Mouse (Mus musculus) splenic B cell, adult 2 months (primary cell): ENCODE data around the gene Nudt4.

Experiments used
- DNase-seq: peaks from one replicate; pipeline ENCODE4 v3.0.0-alpha.2; 2011; ENCODE audit warnings: low read depth, low spot score
- H3K27me3 ChIP-seq: 2 replicates; pipeline ENCODE4 v1.6.1; 2012; ENCODE audit warnings: mild to moderate bottlenecking, low read length, moderate library complexity, mixed read lengths; ENCODE audit not compliant: control insufficient read depth, poor library complexity, insufficient read depth, severe bottlenecking
- H3K36me3 ChIP-seq: 2 replicates; pipeline ENCODE4 v1.6.1; 2012; ENCODE audit warnings: mild to moderate bottlenecking, low read length, moderate library complexity, mixed read lengths; ENCODE audit not compliant: control insufficient read depth, poor library complexity, insufficient read depth, severe bottlenecking

Nudt4 gene

DNA sequence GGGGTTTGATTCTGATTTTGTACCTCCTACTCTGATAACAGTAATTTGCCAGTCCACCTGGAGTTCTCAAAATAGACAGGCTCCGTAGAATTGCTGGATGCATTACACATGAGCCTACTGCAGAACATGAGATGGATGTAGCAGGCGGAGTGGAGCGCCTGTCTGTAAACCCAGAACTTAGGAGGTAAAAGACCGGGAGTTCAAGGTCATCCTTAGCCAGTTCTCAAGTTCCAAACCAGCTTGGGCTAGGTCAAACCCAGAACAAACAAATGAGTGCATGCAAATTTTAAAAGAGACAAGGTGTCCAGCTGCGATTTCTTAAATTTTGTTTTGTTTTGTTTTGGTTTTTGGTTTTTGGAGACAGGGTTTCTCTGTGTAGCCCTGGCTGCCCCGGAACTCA is 21.6 kb upstream of the Nudt4 start:
- Histone ChIP-seq H3K36me3 (no peaks in the 10 kb centered on the region), H3K27me3 (no peaks in the 10 kb centered on the region; the same call in 1 of the 2 replicates)
- DNase-seq: no peak

DNA sequence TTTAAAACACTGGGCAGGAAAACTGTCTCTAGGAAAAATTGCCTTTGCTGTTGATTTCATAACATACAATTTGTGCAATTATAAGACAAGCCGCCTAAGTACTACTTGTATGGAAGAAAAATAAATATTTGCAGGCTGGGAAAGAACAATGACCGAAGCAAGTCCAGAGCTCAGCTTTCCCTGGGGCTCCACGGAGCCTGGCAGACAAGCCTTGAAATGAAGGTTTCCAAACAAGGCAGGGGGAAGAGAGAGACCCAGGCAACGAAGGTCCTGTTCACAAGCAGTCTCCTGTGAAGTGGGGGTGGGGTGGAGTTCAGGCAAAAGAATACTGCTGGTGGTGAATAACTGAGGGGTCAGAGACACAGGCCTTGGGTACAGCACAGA is 13.6 kb upstream of the Nudt4 start:
- DNase-seq: no peak
- no peaks in the 10 kb centered on the region for H3K27me3 ChIP-seq
- no peaks in the 10 kb centered on the region for H3K36me3 ChIP-seq

DNA sequence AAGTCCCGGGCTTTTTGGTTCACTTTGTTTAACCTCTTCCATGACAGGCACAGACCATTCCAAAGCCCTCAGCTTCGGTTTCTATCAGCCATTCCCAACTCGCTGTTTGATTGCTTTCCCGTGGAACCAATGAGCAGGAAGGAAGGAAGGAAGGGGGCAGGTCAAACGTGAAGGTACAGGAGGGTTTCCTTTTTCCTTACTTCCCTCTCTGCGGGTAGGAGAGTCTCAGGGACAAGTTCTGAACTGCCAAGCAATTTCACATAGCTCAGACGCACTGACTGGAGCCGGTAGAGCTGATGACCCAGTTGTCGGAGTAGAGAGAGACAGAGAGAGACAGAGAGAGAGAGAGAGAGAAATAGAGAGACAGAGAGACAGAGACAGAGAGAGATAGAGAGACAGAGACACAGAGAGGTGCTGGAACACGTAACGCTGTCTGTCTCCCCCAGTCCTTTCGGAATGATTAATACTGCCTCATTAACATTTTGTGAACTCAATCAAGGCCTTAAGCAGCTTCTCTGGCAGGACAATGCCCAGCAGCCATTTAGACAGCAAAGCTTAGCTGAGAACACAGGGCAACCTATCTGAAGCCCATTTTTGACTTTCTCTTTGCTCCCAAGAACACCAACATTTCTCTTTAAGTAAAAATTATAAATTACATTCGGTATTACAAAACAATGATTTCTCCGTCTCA is 13.1 kb upstream of the Nudt4 start:
- no peak for DNase-seq
- no peaks in the 10 kb centered on the region for H3K27me3 ChIP-seq
- H3K36me3 ChIP-seq: no peaks in the 10 kb centered on the region

DNA sequence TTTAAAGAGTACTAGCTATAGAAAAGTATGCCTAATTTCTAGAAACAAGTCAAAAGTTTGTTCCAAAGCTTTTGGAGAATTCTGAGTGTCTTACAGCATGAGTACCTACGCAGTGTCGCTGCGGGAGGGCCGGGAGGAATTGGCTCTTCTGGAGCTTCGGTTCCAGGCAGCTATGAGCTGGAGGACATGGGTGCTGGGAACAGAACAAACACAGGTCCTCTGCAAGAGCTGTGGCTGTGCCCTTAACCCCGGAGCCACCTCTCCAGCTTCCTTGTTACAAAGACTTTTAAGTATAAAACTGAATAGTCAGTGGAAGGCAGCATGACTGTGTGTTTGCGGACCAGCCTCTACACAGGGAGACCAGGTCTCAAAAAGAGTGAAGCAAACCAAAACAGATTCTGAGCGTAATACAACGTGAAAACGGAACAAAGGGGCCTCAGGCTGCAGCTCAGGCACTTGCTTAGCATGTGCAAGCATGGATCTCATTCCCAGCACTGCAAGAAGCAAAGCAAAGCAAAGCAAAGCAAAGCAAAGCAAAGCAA is 12.0 kb upstream of the Nudt4 start:
- H3K36me3 ChIP-seq: no peaks in the 10 kb centered on the region
- no peak for DNase-seq

DNA sequence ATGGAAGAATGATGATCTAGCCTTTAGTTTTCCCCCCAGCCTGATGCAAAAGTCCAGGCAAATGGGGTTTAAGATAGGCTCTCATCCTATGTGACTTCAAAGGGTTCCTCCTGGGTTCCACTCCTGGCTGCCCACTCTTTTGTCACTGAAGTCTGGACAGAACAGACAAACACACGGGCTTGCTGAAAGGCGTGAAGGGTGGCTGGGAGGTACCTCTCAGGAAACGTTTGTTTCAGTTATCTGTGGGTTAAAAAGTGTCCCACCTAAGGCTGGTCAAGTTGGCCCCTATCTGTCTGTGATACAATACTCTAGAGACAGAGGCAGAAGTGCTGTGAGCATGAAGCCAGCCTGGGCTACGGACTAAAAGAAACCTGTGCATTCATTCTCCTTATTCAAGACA is 11.0 kb upstream of the Nudt4 start:
- no peak for DNase-seq
- H3K36me3 ChIP-seq: no peaks in the 10 kb centered on the region
- no peaks in the 10 kb centered on the region for H3K27me3 ChIP-seq

More for the DNA sequence above, 12.0 kb upstream of the Nudt4 start:
- H3K27me3 ChIP-seq: no peaks in the 10 kb centered on the region

DNA sequence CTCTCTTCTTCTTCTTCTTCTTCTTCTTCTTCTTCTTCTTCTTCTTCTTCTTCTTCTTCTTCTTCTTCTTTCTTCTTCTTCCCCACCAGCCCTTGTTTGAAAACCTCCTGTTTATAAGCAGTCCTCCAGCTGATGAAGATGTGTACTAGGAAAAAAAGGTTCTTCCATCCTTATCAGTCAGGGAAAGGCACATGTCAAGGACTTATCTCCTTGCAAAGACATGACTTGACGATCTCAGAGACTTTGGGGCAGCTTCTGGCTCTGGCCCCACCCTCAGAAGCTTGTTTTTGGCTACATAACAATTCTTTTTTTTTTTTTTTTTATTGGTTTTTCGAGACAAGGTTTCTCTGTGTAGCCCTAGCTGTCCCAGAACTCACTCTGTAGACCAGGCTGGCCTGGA is 5.5 kb upstream of the Nudt4 start:
- Histone ChIP-seq H3K27me3 (no peaks in the 10 kb centered on the region), H3K36me3 (no peaks in the 10 kb centered on the region; the same call in 1 of the 2 replicates)
- DNase-seq: no peak

DNA sequence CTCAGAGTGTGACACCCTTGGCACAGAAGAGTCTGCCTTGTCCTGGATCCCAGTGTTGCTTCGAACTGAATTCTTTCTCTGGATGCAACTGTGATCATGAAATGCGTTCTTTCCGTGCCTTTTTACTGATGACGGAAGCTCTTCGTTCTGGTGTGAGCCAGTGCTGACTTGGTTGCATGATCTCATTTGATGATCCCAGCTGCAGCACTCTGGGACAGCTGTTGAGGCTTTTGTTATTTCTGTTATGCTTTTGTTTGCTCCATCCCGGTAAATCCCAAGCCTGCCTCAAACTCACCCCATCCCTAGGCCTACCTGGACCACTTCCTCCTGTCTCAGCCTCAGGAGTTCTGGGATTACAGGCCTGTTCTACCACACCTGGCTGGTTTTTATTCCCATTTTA is 4.1 kb upstream of the Nudt4 start:
- DNase-seq: no peak
- no peaks in the 10 kb centered on the region; the same call in 1 of the 2 replicates for H3K36me3 ChIP-seq
- H3K27me3 ChIP-seq: no peaks in the 10 kb centered on the region

DNA sequence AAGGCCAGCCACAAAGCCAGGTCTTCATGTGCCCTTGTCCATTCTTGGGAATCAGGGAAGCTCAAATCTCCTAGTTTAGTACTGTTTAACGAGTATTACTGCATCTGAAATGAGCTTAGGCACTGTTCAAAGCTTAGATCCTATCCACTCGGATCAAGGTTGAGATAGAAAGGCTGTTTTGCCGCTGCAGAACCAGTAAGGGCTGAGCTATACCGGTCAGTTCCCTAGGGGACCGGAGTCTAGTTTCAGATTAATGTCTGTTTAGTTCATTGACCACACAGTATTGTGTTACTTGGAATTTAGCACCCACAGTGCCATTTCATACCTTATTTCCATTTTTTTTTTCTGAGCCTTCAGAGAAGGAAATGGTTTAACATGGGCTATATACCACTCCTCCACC is 3.6 kb upstream of the Nudt4 start:
- no peaks in the 10 kb centered on the region for H3K27me3 ChIP-seq
- no peaks in the 10 kb centered on the region; the same call in 1 of the 2 replicates for H3K36me3 ChIP-seq
- no peak for DNase-seq

DNA sequence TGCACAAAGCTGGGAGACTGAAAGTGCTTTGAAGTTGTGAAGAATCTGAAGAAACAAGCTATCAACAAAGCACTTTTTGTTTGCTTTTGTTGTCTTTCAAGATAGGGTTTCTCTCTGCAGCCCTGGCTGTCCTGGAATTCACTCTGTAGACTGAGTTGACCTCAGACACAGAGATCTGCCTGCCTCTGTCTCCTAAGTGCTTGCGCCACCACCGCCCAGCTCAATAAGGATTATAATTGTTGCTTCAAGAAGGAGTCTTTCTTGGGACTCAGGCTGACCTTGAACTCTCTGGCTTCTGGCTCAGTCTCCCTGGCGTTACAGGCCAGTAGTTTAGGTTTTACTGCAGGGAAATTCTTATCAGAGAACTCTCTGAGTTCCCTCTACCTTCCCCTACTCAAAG is 2.8 kb upstream of the Nudt4 start:
- no peaks in the 10 kb centered on the region for H3K27me3 ChIP-seq
- DNase-seq: no peak
- H3K36me3 ChIP-seq: no peaks in the 10 kb centered on the region; the same call in 1 of the 2 replicates

DNA sequence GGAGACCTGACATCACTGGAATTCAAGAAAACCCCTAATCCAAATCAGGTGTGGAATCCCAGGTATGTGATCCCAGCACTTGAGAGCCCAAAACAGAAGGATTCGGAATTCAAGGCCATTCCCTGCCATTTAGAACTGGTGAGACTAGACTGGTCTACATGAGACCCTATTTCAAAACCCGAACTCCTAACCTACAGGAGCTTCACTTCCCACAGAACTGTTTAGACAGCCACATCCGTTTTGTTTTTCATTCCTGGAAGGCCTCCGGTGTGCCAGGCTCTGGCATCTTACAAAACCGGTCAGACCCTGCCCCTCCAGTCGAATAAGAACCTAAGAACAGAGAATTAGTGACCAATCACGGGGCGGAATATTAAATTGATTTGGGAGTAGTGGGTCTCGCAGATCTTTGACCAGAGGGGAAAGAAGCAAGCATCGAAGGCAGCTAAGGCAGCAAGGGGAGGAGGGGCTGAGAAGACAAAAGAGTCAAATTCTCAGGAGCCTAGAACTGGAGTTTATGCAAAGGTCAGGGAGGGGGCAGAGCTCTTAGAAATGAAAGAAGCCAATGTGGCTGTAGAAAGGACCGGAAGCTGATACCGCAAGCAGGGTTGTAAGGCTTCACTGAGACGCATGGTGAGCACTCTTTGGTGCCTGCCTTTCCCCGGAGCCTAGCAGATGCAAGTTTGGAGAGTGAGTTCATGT is 1.4 kb upstream of the Nudt4 start:
- no peaks in the 10 kb centered on the region; the same call in 1 of the 2 replicates for H3K36me3 ChIP-seq
- DNase-seq: peak; percentile 65
- H3K27me3 ChIP-seq: no peaks in the 10 kb centered on the region

DNA sequence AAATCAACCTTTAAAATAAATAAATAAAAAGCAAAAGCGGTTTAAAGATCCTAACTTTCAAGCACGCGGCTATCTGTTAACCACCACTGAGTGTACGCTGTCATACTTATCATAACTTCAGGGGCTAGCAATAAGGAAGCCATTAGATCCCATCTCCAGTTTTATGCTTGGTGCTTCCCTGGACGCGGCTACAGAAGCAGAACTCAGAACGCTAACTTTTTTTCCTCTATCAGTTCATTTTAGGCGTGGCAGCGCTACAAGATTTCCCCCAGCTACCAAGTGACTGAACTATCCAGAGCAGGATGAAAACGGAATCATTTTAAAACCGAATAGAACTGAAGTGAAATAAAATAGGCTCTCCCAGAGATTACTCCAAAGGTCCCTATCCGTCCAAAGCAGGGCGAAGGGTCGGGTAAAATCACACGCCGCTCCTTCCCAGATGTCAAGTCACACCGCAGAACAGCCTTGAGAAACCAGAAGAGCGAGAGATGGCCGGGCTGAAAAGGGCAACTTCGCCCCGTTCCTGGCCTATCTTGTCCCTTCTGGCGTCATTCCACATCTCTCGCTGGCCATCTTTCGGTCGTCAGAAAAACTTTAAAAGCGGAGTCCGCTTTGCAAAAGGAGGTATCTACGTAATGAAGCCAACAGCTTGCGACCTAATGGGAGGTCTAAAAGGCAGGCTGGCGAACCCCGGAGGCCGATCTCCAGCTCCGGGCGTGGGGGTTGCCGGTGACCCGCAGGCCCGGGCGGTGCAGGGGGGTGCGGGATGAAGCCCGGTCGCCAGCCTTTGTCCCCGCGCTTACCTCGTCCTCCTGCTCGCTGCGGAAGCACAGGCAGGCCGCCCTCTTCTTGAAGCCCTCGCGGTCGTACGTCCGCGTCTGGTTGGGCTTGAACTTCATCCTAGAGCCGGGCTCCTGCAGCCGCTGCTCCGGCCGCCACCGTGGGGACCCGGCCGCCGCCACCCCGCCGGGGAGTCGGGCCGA is 796 bp downstream of the Nudt4 start:
- DNase-seq: peak; percentile 49
- Histone ChIP-seq H3K27me3 (no peaks in the 10 kb centered on the region), H3K36me3 (no peaks in the 10 kb centered on the region; the same call in 1 of the 2 replicates)

DNA sequence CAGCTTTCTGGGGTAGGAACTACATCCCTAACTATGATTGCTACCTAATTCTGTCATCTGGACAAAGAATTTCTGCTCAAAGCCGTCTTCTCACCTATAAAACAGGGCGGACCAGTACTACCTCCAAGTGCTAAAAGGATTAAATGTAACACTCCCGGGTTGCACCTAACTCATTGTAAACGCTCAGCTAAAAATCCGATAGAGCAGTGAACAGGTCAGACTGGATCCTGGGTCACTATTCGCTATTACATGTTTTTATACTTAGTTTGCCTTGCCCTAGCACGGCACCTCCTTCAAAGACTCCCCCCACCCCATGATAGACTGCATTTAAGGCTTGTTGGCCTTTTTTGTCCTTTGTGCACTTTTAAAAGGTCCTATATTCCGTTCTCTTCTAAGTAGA is 1.6 kb downstream of the Nudt4 start:
- DNase-seq: no peak
- no peaks in the 10 kb centered on the region for H3K27me3 ChIP-seq
- H3K36me3 ChIP-seq: no peaks in the 10 kb centered on the region; the same call in 1 of the 2 replicates

DNA sequence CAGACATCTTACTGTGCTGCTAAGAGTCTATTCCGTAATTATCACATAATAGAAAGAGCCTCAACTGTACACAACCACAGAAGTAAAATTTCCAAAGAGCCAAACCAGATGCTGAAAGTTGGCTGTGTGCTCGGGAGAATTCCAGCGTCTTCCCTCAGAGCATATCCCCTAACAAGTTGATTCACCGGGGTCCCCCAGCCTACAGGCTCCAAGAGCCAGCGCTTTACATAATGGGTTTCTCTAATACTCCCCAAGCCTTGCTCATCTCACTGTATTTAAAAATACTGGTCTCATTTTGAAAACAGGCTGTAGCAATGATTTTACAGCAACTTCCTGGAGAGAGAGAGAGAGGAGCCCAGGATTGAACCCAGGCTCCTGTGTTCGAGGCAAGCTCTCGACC is 2.3 kb downstream of the Nudt4 start:
- no peak for DNase-seq
- Histone ChIP-seq H3K27me3 (no peaks in the 10 kb centered on the region), H3K36me3 (no peaks in the 10 kb centered on the region; the same call in 1 of the 2 replicates)

DNA sequence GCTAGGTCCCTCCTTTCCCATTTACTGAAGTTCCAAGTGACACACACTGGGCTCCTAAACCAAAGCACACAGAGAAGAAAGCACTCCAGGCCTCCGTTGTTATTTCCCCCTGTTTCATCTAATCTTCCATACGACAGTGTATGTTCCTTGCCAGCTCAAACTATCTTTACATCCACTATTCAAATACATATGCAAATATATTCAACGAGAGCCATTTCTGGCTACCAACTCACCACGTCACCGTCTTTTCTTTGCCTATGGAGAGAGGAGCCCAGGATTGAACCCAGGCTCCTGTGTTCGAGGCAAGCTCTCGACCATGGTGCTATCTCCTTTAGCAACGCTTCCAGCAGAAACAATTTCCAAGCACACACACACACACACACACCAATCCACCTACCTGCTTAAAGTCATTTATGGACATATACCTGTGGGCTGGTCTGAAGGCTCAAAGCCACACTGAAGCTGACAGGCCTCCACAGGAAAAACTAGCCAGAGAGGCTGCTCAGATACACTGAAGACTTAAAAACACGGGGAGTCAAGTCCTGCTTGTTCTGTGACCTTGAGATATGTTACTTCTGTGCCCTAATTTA is 3.5 kb downstream of the Nudt4 start:
- no peak for DNase-seq
- no peaks in the 10 kb centered on the region for H3K36me3 ChIP-seq
- no peaks in the 10 kb centered on the region for H3K27me3 ChIP-seq
